Mouse (Mus musculus): Measurements from ENCODE around the gene Pate4. TPM values are rescaled to one million over a fixed set of nuclear protein-coding genes. Genes with fewer than 3 reads are reported as not detected.
A peak's percentile ranks its signal among the peaks of the same experiment; 100 is the strongest.

Gene Pate4
- total and polyA plus RNA-seq, 3 experiments: not detected

DNA sequence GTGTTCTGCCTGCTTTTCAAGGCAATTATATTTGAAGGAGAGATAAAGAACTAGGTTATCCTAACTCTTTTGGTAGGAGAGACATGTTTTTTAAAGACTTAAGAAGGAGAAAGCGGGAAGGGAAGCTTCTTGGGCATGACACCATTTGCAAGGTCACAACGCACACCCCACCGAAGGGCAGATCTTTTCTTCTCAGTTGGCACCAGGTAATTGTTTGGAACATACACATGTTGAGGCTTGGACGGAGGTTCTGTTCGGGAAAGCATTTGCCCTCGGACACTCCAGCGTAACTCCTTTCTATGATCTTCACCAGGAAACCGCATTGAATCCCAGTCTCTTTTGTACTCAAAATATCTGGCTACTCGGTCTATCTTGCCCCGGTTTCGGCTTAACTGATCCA, 50.7 kb downstream of the Pate4 start:
- dilution Hi-C loops (cut with MboI; ENCODE audit: extremely low pct_ligation_motif_present, extremely low pct_unique_long_range_greater_than_20kb, low sequenced_read_pairs) (no loop called here), in situ Hi-C loops (cut with MboI; ENCODE audit: low pct_ligation_motif_present, low pct_unique_long_range_greater_than_20kb, low sequenced_read_pairs) (no loop called here)
- no peak for DNase-seq (ENCODE audit: extremely low read depth)
- Histone ChIP-seq H3K9ac (ENCODE audit: insufficient read depth, low read depth) (no peak overlapping the region), H3K79me2 (replicated peaks; ENCODE audit: control insufficient read depth, extremely low read depth, insufficient read depth, poor library complexity, severe bottlenecking) (peaks cover 48% of the 10 kb centered on the region), H3K27me3 (replicated peaks) (peaks cover 25% of the 10 kb centered on the region), H3K4me2 (ENCODE audit: insufficient read depth, low read depth, poor library complexity, severe bottlenecking) (peak overlapping the region; percentile 29; the same call in 1 of the 2 replicates), H3K36me3 (replicated peaks in 1 of 2; ENCODE audit: control insufficient read depth in 1 of 2, insufficient read depth in 1 of 2, low read length in 1 of 2) (peaks cover 22 to 38% of the 10 kb centered on the region in 2 experiments), H3K4me1 (ENCODE audit: control insufficient read depth in 1 of 2, insufficient read depth in 2 of 2) (peaks cover 4 to 53% of the 10 kb centered on the region in 2 experiments; a peak in 2 of 4 replicates), H3K9me3 (replicated peaks; ENCODE audit: low read length) (no peaks in the 10 kb centered on the region), H3K27ac (ENCODE audit: insufficient read depth, low read depth) (no peak overlapping the region), H3K4me3 (replicated peaks in 1 of 3; ENCODE audit: low read depth in 2 of 3, low read length in 2 of 3, poor library complexity in 1 of 3) (no peak overlapping the region)
- TF ChIP-seq ZC3H11A (IDR thresholded peaks at IDR 0.05; ENCODE audit: low read depth, low read length) (no peak), USF1 (IDR thresholded peaks at IDR 0.05; ENCODE audit: low read depth, low read length) (no peak), ZKSCAN1 (IDR thresholded peaks at IDR 0.05; ENCODE audit: borderline replicate concordance, low read depth, low read length) (no peak), MEF2A (IDR thresholded peaks at IDR 0.05; ENCODE audit: borderline replicate concordance, low read depth, low read length) (no peak), POLR2A (IDR thresholded peaks at IDR 0.05; ENCODE audit: low read depth, low read length) (no peak; the same call in 1 of the 2 replicates), SMC3 (IDR thresholded peaks at IDR 0.05; ENCODE audit: low read depth, low read length) (no peak), TCF12 (IDR thresholded peaks at IDR 0.05; ENCODE audit: low read depth, low read length) (no peak), KAT2A (IDR thresholded peaks at IDR 0.05; ENCODE audit: insufficient replicate concordance, low read length) (no peak), ETS1 (conservative IDR thresholded peaks at IDR 0.05; ENCODE audit: low read depth, low read length) (no peak)

DNA sequence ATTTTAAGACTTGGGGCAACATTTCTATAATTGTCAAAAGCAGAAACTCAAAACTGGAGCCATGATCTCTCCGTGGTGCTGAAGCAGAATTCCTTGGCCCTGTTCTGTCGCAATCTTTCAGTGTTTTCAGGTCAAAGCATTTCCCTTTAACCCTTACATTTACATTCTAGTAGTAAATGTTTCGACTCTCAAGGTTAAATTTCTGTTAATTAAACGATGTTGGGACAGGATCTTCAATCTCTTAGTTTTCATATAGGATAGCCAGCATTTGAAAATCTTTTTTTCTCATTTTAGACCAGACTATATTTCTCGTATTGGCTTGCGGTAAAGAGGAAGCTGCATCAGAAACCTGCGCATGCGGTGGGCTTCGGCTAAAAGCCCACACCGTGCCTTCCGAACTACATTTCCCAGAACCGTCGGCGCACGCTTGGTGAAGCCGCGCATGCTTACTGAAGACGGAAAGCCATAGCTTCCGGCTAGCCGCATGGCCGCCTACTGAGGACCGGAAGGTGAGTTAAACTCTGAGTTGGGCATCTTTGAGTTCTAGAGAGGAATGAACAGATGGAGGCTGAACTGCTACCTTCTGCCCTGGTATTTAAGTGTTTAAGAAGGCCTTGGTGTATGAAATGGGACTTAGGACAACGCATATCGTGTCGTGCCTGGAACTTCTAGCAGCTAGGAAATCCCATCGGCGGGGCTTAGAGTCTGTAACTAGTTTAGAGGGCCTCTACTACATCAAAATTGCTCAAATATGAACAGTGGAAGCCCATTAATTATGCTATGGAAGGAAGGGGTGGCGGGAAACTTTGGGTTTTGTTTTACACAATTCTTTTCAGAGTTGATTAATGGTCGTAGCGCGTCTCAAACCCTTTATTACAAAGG, 52.5 kb downstream of the Pate4 start:
- in situ Hi-C loops (cut with MboI; ENCODE audit: low pct_ligation_motif_present, low pct_unique_long_range_greater_than_20kb, low sequenced_read_pairs): no loop called here
- peaks cover 35% of the 10 kb centered on the region for H3K79me2 ChIP-seq (replicated peaks; ENCODE audit: control insufficient read depth, extremely low read depth, insufficient read depth, poor library complexity, severe bottlenecking)
- 0 out of 2 replicates have a peak overlapping the region, but pooled peaks have one; percentile 33 for H3K27ac ChIP-seq (ENCODE audit: insufficient read depth, low read depth)
- peaks cover 39% of the 10 kb centered on the region for H3K27me3 ChIP-seq (replicated peaks)
- DNase-seq (ENCODE audit: extremely low read depth): peak; percentile 93
- no peaks in the 10 kb centered on the region for H3K9me3 ChIP-seq (replicated peaks; ENCODE audit: low read length)
- H3K36me3 ChIP-seq (replicated peaks in 1 of 2; ENCODE audit: control insufficient read depth in 1 of 2, insufficient read depth in 1 of 2, low read length in 1 of 2): peaks cover 9 to 21% of the 10 kb centered on the region in 2 experiments
- peak overlapping the region; percentile 70 to 87 (median 85) for H3K4me3 ChIP-seq (replicated peaks in 1 of 3; ENCODE audit: low read depth in 2 of 3, low read length in 2 of 3, poor library complexity in 1 of 3)
- H3K4me1 ChIP-seq (ENCODE audit: control insufficient read depth in 1 of 2, insufficient read depth in 2 of 2): peaks cover 4 to 39% of the 10 kb centered on the region in 2 experiments; a peak in 2 of 4 replicates
- H3K4me2 ChIP-seq (ENCODE audit: insufficient read depth, low read depth, poor library complexity, severe bottlenecking): peak overlapping the region; percentile 94
- dilution Hi-C loops (cut with MboI; ENCODE audit: extremely low pct_ligation_motif_present, extremely low pct_unique_long_range_greater_than_20kb, low sequenced_read_pairs): no loop called here
- H3K9ac ChIP-seq (ENCODE audit: insufficient read depth, low read depth): peak overlapping the region; percentile 97
- TF ChIP-seq SMC3 (IDR thresholded peaks at IDR 0.05; ENCODE audit: low read depth, low read length) (no peak), MEF2A (IDR thresholded peaks at IDR 0.05; ENCODE audit: borderline replicate concordance, low read depth, low read length) (no peak), RCOR1 (conservative IDR thresholded peaks at IDR 0.05; ENCODE audit: low read depth, low read length) (0 out of 2 replicates have a peak, but pooled peaks have one; percentile 18), ZKSCAN1 (IDR thresholded peaks at IDR 0.05; ENCODE audit: borderline replicate concordance, low read depth, low read length) (no peak), MAFK (IDR thresholded peaks at IDR 0.05; ENCODE audit: insufficient replicate concordance, low read length) (no peak), MXI1 (IDR thresholded peaks at IDR 0.05; ENCODE audit: low read depth, low read length) (peak; percentile 85), MAZ (IDR thresholded peaks at IDR 0.05; ENCODE audit: low read depth, low read length) (no peak), HCFC1 (IDR thresholded peaks at IDR 0.05; ENCODE audit: low read depth, low read length) (peak; percentile 98), E2F4 (IDR thresholded peaks at IDR 0.05; ENCODE audit: insufficient replicate concordance, low read depth, low read length) (no peak), POLR2A (IDR thresholded peaks at IDR 0.05; ENCODE audit: low read depth, low read length) (peak; percentile 91), CHD2 (IDR thresholded peaks at IDR 0.05; ENCODE audit: low read length) (no peak), JUND (conservative IDR thresholded peaks at IDR 0.05; ENCODE audit: low read depth, low read length) (no peak), USF1 (IDR thresholded peaks at IDR 0.05; ENCODE audit: low read depth, low read length) (no peak), POLR2AphosphoS2 (IDR thresholded peaks at IDR 0.05; ENCODE audit: low read depth, low read length) (peak; percentile 66; the same call in 1 of the 2 replicates), ZNF384 (IDR thresholded peaks at IDR 0.05; ENCODE audit: low read depth, low read length) (no peak), JUN (IDR thresholded peaks at IDR 0.05; ENCODE audit: insufficient read depth, low read depth, low read length) (no peak), PAX5 (IDR thresholded peaks at IDR 0.05; ENCODE audit: low read length) (no peak), UBTF (IDR thresholded peaks at IDR 0.05; ENCODE audit: low read depth, low read length) (no peak), EP300 (IDR thresholded peaks at IDR 0.05; ENCODE audit: low read length) (no peak), CTCF (conservative IDR thresholded peaks at IDR 0.05 in 1 of 2, IDR thresholded peaks at IDR 0.05 in 1 of 2; ENCODE audit: low read depth in 2 of 2, low read length in 2 of 2) (no peak), ZC3H11A (IDR thresholded peaks at IDR 0.05; ENCODE audit: low read depth, low read length) (no peak), NRF1 (IDR thresholded peaks at IDR 0.05; ENCODE audit: low read depth, low read length) (peak; percentile 95), ETS1 (conservative IDR thresholded peaks at IDR 0.05; ENCODE audit: low read depth, low read length) (no peak), CHD1 (IDR thresholded peaks at IDR 0.05; ENCODE audit: low read depth, low read length) (0 out of 2 replicates have a peak, but pooled peaks have one; percentile 35), USF2 (conservative IDR thresholded peaks at IDR 0.05; ENCODE audit: low read depth, low read length) (no peak), ELF1 (IDR thresholded peaks at IDR 0.05; ENCODE audit: low read depth, low read length) (peak; percentile 93), SIN3A (IDR thresholded peaks at IDR 0.05; ENCODE audit: low read length) (peak; percentile 98)
